Mouse (Mus musculus) spleen, postnatal 14 days (tissue): ENCODE data around the gene Ap1m1.

Experiments used
- DNase-seq, 2 experiments: peaks; one replicate each; pipeline ENCODE4 v3.0.0; 2021 to 2022; ENCODE audit warnings: low spot score in 2 of 2

Gene Ap1m1

GRCm38 (mm10) chr8:72295125-72295524 lies 55.3 kb downstream of the Ap1m1 start:
- no peak for DNase-seq

GRCm38 (mm10) chr8:72295679-72296078 lies 55.9 kb downstream of the Ap1m1 start:
- no peak for DNase-seq

- DNase-seq: no peak
Measured at GRCm38 (mm10) chr8:72296561-72296960, 56.7 kb downstream of the Ap1m1 start.

- DNase-seq: no peak
Measured at GRCm38 (mm10) chr8:72298928-72299327, 59.1 kb downstream of the Ap1m1 start.

DNA sequence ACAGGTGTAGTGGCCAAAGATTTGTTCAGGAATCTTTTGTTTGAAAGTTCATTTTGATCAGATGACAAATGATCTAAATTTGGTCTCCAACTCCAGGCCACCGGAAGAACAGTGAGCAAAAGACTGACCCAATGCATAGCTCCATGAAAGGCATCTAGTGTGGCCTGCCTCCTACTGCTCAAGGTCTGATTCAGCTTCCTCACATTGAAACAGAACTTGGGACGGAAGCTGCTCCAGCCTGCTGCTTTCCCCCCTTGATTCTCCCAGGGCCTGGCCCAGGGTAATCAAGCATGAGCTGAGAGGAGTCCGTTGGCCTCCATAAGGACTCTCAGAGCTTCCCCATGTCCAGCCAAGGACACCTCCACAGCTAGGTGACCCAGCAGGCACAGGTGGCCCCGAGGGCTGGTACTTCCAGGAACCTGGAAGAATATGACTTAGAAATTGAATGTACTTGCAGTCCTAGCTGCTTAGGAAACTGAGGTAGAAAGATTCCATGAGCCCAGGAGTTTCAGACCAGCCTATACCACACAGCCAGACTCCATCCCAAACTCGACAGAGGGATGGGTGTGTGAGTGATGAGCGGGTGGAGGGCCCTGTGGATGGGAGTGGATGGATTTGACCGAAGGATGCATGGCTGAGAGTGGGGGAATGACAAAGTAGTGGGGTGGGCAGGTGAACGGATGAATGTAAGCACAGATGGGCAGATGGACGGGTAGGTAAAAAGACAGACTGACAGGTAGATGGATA lies 61.0 kb downstream of the Ap1m1 start:
- no peak for DNase-seq

DNA sequence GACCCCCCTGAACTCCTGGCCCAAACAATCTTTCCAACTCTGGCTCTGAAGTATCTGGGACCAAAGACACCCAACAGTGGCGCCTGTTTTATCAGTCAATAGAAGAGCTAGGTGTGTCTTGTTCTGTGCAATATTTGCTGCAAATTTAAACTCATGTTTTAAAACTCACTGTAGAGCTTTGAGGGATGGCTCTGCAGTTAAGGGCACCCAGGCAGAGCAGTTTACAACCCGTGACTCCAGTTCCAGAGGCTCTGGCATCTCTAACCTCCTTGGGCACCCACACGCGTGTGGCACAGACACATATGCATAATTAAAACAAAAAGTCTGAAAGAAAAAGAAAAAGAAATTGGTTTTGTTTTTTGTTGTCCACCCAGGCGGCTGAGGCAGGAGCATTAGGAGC lies 61.7 kb downstream of the Ap1m1 start:
- DNase-seq: no peak

DNA sequence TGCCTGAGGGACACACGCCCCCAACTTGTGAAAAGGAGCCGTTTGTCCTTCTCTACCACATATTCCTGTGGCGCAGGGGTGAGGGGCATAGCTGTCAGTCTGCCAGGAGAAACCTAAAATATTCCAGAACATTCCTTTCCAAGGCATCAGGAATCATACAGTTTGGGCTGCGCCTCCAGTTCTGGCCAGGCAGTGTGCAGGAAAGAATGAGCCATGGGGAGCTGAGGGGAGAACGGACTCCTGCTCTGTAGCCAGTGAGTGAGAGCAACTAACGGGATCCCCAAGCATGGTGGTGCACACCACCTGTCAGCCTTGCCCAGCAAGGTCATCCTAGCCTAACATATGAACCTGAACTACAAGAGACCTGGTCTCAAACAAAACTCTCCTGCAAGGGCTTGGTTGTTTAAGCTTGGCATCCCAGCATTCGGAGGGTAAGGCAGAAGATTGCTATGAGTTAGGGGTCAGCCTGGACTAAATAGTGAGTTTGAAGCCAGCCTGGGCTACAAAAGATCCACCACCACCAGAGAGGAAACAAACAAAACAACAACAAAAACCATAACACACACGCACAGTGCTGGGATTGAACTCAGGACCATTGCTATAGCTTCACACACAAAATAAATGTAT lies 63.3 kb downstream of the Ap1m1 start:
- no peak for DNase-seq

- no peak for DNase-seq
Measured at GRCm38 (mm10) chr8:72303633-72304032, 63.8 kb downstream of the Ap1m1 start.

GRCm38 (mm10) chr8:72305210-72305905 lies 65.5 kb downstream of the Ap1m1 start, which contains the start of gene Gm10282:
TSS of gene Gm10282 (minus strand) at chr8:72305260.
- no peak for DNase-seq

DNA sequence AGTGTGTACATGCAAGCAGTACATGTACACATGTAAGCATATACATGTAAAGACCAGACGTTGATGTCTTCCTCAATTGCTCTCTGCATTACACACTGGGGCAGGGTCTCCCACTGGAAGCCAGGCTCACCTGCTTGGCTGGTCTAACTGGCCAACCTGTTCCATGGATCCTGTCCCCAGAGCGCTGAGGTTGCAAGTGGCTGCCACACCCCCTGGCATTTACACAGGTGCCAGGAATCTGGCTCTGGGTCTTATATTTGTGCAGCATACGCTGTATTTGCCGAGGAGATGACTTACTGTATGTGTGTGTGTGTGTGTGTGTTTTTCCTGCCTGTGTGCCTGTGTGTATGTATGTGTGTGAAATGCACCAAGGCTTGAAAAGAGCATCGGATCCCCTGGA lies 67.1 kb downstream of the Ap1m1 start:
- DNase-seq: no peak
